Mouse (Mus musculus) cerebellum, adult 11-12 months (tissue): ENCODE data around the gene Nfam1.
A peak's percentile ranks its signal among the peaks of the same experiment; 100 is the strongest.

ENCODE experiments used
- DNase-seq: peaks from one replicate; pipeline ENCODE4 v3.0.0; 2022

Nfam1 gene

DNA sequence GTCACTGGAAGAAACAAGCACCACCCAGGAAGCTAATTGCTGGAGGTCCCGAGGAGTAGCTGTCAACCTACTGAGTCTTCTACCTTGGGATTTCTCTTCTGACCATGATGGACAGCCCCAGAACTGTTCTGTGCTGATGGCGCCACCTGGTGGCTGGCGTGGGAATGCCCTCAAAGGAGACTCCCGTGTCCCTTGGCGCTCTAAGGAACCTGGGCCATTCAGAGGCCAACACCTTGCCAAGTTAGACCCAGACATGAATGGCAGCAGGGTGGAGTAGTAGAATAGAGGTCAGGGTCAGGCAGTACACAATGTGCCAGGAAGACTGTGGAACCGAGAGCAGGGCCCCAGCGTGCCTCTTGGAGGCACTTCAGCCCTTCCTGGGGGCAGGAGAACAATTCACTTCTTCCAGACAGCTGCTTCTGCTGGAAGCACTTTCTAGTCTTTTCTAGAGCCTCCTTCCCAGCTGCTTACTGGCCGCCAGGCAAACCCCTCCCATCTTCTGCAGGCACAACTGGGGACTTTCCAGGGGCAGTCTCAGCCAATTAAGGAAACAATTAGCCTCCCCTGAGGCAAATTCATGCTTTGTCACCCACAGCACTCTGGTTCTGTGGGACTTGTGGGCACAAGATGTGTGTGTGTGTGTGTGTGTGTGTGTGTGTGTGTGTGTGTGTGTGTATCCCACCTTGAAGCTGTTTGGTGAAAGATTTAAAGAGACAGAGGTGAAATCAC, 4.8 kb upstream of the Nfam1 start:
- peak; percentile 76 for DNase-seq

DNA sequence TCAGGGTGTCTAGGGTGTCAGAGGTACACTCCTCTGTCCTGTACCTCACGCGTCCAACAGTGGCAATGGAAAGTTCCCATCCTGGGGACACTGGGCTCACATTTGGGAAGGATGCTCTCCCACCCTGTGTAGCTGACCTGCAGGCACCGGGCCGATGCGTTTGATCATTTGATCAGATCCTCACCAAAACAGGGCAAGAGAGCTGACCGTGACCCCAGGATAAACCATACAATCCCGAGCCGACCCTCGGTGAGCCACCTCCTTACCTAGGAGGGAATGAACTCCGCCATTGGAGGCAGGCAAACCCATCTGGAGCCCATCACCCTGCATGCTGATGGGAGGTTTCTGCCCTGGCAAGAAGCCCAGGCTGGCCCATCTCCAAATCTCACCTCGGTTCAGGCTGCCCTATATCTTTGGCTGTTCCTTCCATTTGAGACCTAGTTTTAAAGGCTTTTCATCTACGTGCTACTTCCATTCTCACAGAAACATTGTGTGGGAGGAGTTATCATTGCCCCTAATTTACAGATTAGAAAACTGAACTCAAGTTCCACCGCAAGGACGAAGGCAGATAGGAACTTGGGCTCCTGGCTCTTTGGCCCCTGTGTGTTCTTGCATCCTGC, 3.9 kb upstream of the Nfam1 start:
- DNase-seq = peak; percentile 57

DNA sequence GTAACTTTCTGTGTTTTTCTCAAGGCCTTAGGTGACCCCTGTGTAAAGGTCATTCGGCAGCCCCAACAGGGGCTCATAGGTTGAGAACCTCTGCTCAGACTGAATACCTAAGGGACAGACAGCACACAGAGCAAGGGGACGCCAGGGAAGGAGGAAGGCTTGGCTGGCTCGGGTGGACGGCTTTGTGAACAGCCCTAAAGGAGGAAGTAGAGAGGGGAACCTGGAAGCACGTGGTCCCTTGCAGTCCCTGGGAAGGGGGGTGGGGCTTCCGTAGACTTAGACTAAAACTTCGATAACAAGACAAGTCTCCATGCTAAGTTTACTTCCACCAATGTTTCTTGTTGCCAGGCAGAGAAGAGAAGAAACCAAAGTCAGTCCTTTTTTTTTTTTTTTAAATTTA, 3.0 kb upstream of the Nfam1 start:
- DNase-seq = no peak

DNA sequence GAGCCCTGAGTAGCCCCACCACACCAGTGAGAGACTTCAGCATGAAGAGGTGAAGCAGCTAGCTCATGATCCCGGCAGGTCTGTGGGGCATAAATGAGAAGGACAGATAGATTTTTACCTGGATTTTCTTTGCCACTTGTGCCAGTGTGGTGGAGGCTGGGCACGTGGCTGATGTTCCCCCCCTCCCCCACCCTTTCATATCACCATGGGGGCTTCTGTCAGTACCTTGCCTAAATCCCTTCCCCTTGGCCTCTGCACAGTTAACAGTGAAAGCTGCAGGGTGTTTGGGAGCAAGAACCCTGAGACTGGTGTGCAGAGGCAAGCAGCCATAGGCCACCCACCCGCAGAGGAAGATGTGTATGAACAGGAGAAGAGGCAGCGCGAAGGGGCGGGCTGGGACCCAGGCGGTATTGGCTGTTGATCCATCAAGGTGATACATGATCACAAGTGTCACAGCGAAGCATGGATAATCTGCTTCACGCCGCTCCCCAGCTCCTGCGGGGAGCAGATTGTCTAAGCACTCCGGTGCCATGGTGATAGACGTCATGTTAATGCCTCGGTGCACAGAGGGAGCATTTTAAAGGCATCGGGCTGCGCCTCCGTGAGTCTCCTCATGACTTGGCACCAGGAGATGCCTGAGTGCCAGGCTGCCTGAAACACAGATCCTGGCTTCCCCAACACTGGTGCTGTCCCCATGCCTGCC, 1.3 kb upstream of the Nfam1 start:
- peak; percentile 62 for DNase-seq

DNA sequence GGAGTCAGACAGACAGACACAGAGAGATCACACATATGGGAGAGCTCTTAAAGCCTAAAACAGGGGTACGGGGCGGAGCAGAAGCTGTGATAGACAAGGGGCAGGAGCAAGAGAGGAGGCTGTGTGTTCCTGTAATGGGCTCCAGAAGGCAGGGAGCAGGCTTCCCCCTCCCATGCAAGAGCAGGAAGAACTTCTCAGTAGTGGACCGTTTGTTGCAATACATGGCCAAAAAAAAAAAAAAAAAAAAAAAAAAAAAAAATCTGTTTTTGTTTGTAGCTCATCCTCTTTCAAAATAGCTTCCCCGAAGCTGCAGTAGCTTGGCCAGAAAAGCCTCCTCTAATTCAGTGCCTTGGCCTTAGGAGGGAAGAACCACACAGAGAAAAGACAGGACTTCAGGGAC, 2.2 kb downstream of the Nfam1 start:
- no peak for DNase-seq

DNA sequence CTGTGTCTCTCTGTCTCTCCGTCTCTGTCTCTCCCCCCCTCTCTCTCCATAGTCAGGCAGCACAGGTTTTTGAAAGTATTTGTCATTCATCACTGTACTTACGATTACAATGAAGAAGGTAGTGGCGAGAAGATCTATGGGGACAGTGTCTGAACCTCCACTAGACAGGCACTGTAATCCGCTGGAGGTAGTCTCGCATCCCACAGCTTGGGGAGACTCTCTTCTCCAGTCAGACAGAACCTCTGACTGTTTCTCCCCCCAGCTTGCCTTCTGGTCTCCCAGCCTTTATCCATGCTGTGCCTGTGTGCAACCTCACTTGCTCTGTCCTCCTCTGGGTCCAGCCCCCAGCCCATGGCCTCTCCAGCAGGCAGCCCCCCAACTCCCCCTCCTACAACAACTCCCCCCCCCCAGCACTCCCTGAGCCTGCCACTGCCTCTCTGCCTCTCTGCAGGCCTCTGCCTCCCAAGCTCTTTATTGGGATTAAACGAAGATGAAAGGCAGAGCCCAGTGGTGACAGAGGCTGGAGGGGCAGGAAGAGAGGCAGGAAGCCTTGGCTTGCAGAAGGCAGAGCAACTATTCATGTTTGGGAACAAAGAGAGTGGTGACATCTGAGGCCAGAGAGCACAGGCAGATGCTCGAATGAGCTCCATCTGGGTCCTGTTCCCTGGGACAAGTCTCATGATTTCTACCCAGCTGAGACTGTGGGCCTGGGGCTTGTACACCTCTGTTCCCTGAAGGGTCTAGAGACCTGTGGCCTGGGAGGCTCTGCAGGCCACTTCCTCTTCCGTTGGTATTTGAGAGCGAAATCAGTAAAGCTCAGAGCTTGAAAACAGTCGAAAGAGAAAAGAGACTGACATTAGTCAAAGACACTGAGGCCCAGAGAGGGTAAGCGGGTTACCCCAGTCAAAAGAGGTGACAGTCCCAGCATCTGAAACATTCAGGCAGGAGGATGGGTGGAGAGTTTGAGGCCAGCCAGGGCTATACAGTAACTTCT, 3.1 kb downstream of the Nfam1 start:
- no peak for DNase-seq

DNA sequence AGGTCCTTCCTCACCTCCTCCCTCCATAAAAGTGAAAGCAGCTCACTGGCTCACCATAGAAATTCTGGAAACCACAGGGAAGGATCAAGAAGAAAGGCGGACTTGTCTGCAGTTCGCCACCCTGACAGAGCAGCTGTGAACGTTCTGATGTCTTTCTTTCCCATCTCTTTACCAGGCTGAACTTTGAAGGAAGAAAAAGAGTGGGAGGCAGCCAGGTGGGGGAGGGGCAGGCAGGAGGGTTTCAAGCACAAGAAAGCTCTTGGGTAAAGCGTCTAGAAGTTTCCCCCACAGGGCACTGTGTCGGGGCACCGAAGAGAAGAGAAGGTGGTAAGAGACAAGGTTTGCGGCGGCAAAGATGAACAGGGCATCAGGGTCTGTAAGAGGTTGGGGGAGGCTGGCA, 7.0 kb downstream of the Nfam1 start:
- no peak for DNase-seq

DNA sequence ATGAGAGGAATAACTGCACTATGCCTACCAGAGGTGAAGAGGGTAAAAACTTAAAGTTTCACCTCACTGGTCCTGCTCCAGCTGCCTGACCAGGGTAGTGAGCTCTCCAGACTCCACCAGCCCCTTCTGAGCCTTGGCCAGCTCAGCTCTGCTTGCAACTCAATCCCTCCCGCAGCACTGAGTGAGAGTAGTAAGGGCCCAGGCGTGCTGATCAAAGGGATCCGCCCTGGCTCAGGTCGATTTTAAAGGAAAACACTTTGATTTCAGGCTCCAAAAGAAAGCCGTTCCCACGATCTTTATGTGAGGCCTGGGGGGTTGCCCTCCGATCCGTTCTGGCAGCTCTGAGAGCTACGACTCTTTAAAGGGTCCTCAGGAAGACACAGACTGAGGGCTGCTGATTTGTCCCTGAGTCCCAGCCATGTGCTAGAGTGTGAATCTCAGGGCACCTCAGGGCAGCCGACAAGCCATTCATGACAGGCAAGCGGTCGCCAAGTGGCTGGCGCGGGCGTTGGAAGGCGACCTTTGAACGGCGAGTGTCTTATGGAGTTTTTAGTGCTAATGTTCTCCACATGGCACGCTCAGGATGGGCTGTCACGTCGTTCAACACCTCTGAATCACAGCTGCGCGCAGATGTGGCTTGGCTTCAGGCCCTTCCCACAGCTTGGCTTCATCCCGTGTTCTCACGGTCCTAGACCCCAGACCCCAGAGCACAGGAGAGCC, 7.9 kb downstream of the Nfam1 start:
- DNase-seq = no peak

DNA sequence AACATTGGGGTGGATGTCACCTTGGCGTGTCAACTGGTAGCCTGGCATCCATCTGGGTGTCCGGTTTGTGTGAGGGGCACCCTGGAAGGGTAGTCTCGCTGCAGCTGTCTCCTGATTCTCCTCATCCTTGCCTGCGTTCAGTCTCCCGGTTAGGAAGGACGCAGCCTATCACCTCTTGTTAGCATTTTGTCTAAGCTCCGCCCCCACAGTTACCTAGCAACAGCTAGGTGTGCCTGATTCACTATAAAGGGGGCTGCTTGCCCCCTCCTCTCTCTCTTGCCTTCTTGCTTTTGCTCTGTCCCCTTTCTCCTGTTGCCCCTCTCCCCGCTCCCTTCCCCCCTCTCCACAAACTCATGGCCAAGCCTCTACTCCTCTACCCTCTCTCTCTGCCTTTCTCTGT, 10.2 kb downstream of the Nfam1 start:
- no peak for DNase-seq

DNA sequence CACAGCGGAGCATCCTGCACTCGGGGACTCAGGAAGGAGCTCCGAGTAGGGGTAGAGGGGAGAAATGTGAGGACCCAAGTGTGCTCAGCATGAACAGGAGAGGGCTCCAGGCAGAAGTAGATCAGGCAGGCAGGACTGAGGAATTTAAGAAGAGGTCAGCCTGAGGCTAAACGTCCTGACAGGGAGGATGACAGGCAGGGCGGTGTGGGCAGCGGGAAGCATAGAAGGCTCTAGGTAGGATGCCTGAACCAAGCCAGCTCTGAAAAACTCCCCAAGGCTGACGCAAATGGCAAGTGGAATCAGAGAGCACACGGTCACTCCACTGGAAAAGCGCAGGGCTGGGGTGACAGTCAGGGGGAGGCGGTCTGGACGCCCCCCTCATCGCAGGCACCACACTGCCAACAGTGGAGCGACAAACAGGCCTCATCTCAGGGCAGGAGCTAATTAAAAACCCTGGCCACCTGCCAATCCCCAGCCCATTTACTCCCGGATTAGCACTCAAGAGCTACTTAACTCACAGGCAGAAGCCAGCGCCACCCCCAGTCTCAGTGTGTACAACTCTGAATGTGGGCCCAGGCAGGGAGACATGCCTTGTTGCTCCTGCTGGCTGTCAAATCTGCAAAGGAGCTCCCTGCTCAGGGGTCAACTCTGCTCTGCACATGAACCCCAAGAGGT, 22.0 kb downstream of the Nfam1 start:
- DNase-seq = no peak

DNA sequence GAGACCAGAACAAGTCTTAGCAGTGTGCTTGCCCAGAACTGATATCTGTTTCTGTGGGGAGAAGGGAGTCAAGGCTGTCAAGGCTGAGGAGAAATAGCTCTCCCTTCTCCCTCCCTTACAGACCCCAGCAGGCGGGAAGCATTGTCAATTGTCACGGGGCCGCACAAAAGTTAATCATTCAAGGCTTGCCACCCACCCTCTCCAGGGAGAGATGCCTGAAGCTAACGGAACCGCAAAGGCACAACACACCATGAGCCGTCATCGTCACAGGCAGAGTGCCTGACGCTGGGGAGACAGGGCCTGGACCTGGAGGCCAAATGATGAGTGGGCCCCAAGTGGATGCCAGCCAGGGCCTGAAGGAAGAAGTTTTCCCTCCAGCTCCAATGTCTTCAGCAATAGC, 22.7 kb downstream of the Nfam1 start:
- no peak for DNase-seq

DNA sequence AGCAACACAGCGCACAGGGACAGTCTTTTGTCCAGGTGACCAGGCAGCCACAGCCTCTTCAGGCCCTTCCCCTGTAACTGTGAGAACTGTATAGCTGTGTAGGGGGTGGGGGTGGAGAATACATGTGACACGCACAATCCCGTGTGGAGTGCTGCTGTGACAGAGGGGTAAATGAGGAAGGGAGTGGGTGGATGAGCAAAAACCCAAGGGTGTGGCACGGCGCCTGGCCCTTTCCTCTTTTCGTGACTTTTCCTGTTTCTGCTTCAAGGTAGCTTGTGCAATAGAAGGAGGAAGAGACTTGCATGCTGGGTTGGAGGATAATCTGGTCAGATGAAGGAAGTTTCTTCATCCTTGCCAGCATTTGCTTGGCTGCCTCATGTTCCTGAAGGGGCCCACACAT, 23.6 kb downstream of the Nfam1 start:
- DNase-seq = no peak

DNA sequence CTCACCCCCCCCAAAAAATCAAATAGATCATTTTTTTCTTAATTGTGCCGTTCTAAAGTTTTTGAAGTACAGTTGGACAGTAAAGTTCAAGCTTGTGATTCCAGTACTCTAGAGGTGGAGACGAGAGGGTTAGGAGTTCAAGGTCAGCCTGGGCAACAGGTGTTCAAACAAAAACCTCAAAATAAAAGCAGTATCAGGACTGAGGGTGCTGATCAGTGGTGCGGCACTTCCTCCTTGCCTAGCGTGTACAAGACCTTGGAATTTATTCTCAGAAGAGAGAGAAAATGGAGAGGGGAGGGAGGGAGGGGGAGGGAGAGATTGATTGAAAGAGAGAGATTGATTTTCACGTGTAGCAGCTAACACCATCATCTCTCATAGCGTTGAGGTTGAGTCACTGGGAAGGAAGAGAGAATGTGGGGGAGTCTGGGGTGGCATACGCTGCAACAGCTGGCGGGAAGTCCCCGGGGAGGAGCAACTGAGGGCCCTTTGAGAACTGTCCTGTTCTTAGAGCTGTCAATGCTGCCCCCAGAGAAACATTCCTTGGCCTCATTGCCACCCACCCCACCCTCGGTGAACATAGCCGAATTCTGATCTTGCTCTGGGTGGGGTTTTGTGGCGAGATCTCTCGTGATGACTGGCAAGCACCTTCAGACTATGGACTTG, 24.2 kb downstream of the Nfam1 start:
- DNase-seq = no peak

DNA sequence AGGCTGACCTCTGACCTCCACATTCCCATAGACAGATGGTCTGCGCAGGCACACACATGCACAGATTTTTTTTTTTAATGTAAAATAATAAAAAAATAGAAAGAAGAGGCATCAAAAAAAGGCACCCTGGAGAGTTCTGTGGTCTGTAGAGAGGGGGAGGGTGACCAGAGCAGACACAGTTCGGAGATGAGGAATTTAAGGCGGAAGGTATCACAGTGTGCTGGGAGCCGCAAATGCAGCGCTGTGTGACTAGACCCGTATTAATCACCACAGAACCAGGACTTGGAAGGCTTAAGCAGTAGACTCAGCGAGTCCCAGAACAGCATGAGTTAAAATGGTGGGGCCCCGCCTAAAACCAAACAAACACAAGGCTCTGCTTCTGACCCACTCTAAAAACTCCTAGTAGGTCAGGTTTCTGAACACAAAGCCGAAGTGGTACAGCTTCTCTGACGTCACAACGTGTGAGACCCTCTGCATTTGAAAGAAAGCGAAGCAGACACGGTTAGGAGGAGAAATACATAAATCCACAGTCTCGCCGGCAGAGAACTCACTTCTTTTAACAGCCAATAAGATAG, 25.7 kb downstream of the Nfam1 start:
- no peak for DNase-seq

DNA sequence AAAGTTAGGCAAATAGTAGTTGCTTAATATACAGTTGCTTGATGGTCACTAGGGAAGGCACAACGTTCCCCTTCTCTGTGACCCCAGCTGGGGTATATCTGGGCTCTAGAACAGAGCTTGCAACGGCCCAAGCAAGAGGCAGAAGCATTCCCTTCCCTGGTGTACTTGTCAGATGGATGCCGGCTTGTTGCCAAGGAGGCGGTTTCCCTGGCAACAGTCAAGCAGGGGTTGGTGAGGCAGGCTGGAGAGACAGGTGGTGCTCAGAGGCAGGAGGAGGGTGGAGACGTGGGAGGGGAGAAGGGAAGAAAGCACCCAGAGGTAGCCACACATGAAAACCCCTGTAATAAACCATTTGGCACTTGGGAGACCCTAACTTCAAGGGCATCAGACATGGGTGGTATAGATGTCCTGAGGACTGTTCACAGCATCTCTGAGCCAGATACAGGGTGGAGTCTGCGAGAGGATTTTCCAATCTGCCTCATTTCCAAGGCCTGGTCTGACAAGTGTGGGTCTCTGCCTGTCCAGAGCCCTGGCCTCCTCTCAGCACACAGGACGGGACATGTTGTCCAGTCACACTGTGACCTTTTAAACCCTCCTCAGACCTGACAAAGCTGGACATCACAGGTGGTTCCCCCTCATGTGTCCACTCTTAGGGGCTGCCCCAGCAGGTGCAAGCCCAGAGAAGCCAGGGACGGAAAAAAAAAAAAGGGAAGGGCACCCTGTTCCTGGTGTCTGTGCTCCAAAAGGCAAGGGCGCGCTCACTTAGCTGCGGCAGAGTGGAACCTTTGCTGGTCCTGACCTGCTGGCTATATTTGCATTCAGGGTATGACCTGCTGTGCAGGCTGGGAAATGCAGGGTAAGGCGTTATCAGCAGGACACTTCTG, 30.2 kb downstream of the Nfam1 start:
- peak; percentile 81 for DNase-seq

DNA sequence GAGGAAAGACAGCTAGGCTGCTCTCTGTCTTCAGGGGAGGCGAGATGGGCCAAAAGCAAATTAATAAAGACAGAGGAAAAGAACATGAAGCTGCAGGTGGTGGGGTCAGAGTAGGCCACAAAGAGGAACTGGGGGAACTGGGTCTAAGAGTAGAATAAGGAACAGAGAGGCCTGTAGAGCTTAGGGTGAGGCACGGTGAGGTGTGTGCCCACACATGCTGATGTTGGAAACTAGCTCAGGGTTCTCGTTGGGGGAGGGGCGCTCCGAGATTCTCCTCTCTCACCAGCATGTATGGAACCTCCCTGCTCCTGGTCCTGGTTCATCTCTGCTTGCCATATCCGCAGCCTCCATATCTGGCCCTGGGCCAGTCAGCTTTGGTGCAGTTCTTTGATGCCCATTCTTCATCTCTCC, 34.3 kb downstream of the Nfam1 start:
- no peak for DNase-seq

DNA sequence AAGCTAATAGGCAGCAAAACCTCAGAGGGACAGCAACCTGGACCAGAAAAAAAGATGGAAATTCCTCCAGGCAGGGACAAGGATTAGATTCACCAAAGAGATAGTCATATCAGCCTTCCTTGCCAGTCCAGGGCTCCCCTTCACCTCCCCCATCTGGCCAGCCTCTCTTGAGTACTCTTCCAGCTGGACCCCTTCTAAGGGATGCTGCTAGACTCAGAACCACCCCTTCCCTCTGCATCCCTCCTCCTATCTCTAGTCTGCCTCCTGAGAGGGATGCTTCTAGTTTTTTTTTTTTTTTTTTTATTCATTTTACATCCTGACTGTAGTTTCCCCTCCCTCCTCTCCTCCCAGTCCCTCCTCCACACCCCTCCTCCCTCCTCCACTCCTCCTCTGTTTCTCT, 36.7 kb downstream of the Nfam1 start:
- no peak for DNase-seq

DNA sequence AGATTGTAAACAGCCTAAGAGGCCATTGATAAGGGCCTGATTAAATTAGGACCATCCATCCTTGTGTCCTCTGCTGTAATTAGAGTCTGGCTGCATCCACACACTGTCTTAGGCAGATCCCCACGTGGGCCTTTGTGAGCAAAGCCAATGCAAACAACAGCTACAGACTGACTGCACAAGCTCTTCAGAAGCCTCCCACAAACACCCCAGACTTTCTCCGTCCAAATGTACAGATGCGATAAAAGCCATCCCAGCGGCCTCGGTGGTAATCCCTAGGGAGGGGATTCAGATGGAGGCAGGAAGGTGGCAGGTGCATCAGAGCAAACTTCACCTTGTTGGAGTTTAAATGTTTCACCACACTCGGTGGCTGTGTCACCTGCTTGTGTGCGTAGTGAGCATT, 37.9 kb downstream of the Nfam1 start:
- DNase-seq = no peak

DNA sequence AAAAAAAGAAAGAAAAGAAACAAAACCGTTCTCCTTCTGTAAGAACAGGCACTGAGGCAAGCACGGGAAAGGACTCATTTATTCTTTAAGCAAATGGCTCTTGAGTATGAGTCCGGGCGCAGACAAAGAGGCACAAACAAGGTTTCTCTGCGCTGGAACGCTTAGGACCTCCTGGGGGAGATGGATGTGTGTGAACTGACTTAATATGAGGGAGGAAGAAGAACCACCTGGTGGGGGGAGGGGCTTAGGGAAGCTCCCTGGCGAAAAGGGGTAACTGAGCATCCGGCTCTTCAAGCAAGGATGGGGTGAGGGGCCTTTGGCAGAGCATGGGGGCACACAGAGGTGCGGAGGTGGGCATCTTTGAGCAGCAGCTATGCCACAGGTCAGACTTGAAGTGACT, 40.2 kb downstream of the Nfam1 start:
- DNase-seq = no peak
